Mouse (Mus musculus) heart, embryonic 14.5 days (tissue): Measurements from ENCODE around the gene Plpp4. TPM values are rescaled to one million over a fixed set of nuclear protein-coding genes. Genes with fewer than 3 reads are reported as not detected.

Experiments used
- ATAC-seq: fragments of 200-750 bp; cut with Nextera tagmentation; 2 replicates; pipeline ENCODE4 v1.8.0; 2017; ENCODE audit warnings: low read depth, moderate TSS enrichment; ENCODE audit not compliant: insufficient number of reproducible peaks, insufficient read depth, low FRiP score
- H3K27ac ChIP-seq, 2 experiments: fragments of 200-500 bp in 1 of 2; fragments of 300-500 bp in 1 of 2; sonication (generic) in 1 of 2; replicated peaks in 1 of 2; 2 replicates each; pipeline ENCODE4 v1.5.1; 2012 to 2014; ENCODE audit warnings: low read depth in 2 of 2, low read length in 2 of 2, control low read depth in 1 of 2, mild to moderate bottlenecking in 1 of 2, mixed read lengths in 1 of 2; ENCODE audit not compliant: control insufficient read depth in 1 of 2, insufficient read depth in 1 of 2
- H3K27me3 ChIP-seq: fragments of 300-500 bp; sonication (generic); 2 replicates; pipeline ENCODE4 v1.6.1; 2014; ENCODE audit warnings: mild to moderate bottlenecking, low read length, control low read depth; ENCODE audit not compliant: control insufficient read depth, insufficient read depth
- H3K36me3 ChIP-seq: fragments of 300-500 bp; sonication (generic); 2 replicates; pipeline ENCODE4 v1.6.1; 2014; ENCODE audit warnings: mild to moderate bottlenecking, control low read depth, low read length, mixed read lengths; ENCODE audit not compliant: control insufficient read depth, insufficient read depth
- H3K4me1 ChIP-seq, 2 experiments: fragments of 200-500 bp in 1 of 2; fragments of 300-500 bp in 1 of 2; sonication (generic) in 1 of 2; 2 replicates each; pipeline ENCODE4 v1.6.1; 2012 to 2014; ENCODE audit warnings: low read length in 2 of 2, control low read depth in 1 of 2, mixed read lengths in 1 of 2; ENCODE audit not compliant: control insufficient read depth in 2 of 2, insufficient read depth in 2 of 2
- H3K4me2 ChIP-seq: fragments of 300-500 bp; sonication (generic); 2 replicates; pipeline ENCODE4 v1.6.1; 2014; ENCODE audit warnings: mild to moderate bottlenecking, low read length
- H3K4me3 ChIP-seq, 2 experiments: fragments of 200-500 bp in 1 of 2; fragments of 300-500 bp in 1 of 2; sonication (generic) in 1 of 2; 2 replicates each; pipeline ENCODE4 v1.5.1; 2012 to 2014; ENCODE audit warnings: low read length in 2 of 2, mild to moderate bottlenecking in 2 of 2, control low read depth in 1 of 2, low read depth in 1 of 2, moderate library complexity in 1 of 2; ENCODE audit not compliant: control insufficient read depth in 1 of 2, insufficient read depth in 1 of 2
- H3K9ac ChIP-seq: fragments of 300-500 bp; sonication (generic); 2 replicates; pipeline ENCODE4 v1.6.1; 2014; ENCODE audit warnings: mild to moderate bottlenecking, low read length
- H3K9me3 ChIP-seq: fragments of 300-500 bp; sonication (generic); 2 replicates; pipeline ENCODE4 v1.6.1; 2016; ENCODE audit warnings: low read length, control low read depth; ENCODE audit not compliant: control insufficient read depth
- WGBS: fragments of 180-500 bp; shearing (Covaris S2); extraction: QIAGEN DNeasy Blood & Tissue Kit; methylation state at CpG from one replicate; pipeline ENCODE4 v1.1.7; 2014; 5-methylcytosine and 5-hydroxymethylcytosine counted together
- polyA plus RNA-seq: library from polyadenylated mRNA; unstranded; fragments of >200 nt; fragmentation: Nextera tagmentation; extraction: Ambion mirVana; gene quantifications from 2 replicates; pipeline ENCODE4 v1.2.1, GENCODE M21; 2014

Plpp4 gene
- polyA plus RNA-seq, 1 experiment from 2014 or later, result 0.69 TPM

DNA sequence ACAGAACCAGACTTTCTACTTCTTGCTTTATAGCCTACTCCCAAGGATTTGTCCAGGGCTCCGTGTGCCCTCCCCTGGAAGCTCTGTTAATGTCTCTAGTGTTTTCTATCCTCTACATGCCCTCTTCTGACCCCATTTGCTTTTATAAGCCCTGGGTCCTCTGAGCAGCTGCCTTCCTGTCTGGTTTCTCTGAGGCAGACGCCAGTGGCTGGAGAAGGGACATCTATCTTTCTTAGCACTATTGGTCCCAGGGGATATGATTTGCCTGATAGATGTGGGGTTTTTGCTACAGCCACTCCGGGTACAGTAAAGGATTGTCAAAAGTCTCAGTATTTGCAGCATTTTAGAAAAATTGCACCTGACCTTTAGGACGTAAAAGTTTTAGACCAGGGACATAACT is 46.5 kb downstream of the Plpp4 start:
- H3K36me3 ChIP-seq, result no peaks in the 10 kb centered on the region
- 60% methylated on average over 4 of the region's 4 CpGs for WGBS
- no peak overlapping the region for H3K4me2 ChIP-seq
- H3K4me1 ChIP-seq, result peaks cover 2 to 6% of the 10 kb centered on the region in 2 experiments; a peak in 1 of 4 replicates
- no peak overlapping the region for H3K9ac ChIP-seq
- H3K9me3 ChIP-seq, result no peaks in the 10 kb centered on the region
- no peak overlapping the region for H3K4me3 ChIP-seq
- no peak overlapping the region for H3K27ac ChIP-seq
- H3K27me3 ChIP-seq, result no peaks in the 10 kb centered on the region
- ATAC-seq, result no peak

DNA sequence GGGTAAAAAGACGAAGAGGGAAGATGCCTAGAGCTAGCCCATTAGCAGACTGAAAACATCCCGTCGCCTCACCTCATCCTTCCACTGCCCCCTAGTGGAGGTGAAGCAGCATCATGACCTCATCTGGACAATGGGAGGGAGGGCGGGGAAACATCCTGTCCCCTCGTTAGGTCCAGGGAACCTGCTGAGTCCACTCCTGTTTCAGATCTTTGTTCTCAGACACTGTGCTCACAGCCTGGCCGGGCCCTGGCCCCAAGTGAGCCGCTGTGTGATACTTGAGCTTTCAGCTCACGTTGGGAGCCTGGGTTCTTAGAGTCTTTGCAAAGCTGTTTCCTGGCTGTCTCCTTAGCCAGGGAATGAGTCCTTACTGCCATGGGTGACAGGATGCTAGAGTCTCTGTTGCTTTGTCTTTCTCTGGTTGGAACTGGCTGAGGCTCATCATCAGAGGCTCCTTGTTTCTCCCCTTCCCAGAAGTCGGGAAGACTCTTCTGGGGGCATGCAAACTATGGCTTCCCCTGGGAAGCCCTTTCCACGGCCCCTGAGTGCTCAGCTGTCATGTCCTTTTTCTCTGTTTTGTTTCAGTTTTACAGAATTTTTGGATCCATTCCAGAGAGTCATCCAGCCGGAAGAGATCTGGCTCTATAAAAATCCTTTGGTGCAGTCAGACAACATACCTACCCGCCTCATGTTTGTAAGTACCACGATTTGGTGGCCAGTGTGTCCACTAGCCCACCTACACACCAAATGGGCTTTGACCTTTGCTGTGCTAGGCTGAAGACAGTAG is 50.4 kb downstream of the Plpp4 start:
- Histone ChIP-seq H3K4me1 (peaks cover 2 to 12% of the 10 kb centered on the region in 2 experiments; a peak in 1 of 4 replicates), H3K9me3 (no peaks in the 10 kb centered on the region), H3K27me3 (no peaks in the 10 kb centered on the region), H3K4me3 (no peak overlapping the region), H3K27ac (no peak overlapping the region), H3K36me3 (no peaks in the 10 kb centered on the region), H3K9ac (no peak overlapping the region), H3K4me2 (peak overlapping the region; percentile 27; the same call in 1 of the 2 replicates)
- 22% methylated on average over 13 of the region's 13 CpGs for WGBS
- no peak for ATAC-seq

GRCm38 (mm10) chr7:129308661-129309060 is 51.8 kb downstream of the Plpp4 start:
- Histone ChIP-seq H3K4me3 (no peak overlapping the region), H3K9ac (no peak overlapping the region), H3K4me2 (no peak overlapping the region), H3K4me1 (peaks cover 2 to 12% of the 10 kb centered on the region in 2 experiments; a peak in 1 of 4 replicates), H3K9me3 (no peaks in the 10 kb centered on the region), H3K27ac (no peak overlapping the region), H3K27me3 (no peaks in the 10 kb centered on the region), H3K36me3 (no peaks in the 10 kb centered on the region)
- ATAC-seq, result 0 out of 2 replicates have a peak, but pooled peaks have one; percentile 47
- WGBS, result 46% methylated on average over 6 of the region's 6 CpGs

DNA sequence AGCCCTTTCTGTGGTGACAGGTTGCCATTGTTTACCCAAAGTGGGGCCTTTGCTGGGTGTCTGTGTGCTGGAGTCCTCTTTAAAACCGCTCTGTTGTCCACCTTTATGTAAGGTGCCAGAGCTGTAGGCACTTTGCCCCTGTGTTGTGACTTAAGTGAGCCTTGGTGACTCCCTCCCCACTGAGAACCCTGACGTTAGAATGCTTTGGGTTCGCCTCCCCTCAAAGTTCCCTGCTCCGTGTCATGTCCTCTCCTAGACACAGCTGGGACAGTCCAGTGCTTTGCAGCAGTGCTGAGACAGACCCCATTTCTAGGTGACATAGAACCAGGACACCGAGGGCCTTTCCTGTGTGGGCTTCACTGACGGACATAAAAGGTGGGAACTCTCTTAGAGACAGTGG is 55.7 kb downstream of the Plpp4 start:
- Histone ChIP-seq H3K36me3 (no peaks in the 10 kb centered on the region), H3K9ac (no peak overlapping the region), H3K4me2 (no peak overlapping the region), H3K4me1 (peaks cover 2 to 11% of the 10 kb centered on the region in 2 experiments; a peak in 1 of 4 replicates), H3K27me3 (no peaks in the 10 kb centered on the region), H3K4me3 (no peak overlapping the region), H3K9me3 (no peaks in the 10 kb centered on the region), H3K27ac (no peak overlapping the region)
- 47% methylated on average over 6 of the region's 6 CpGs for WGBS
- no peak for ATAC-seq

GRCm38 (mm10) chr7:129313969-129314368 is 57.1 kb downstream of the Plpp4 start:
- no peaks in the 10 kb centered on the region for H3K36me3 ChIP-seq
- no peak for ATAC-seq
- no peaks in the 10 kb centered on the region for H3K9me3 ChIP-seq
- no peak overlapping the region for H3K4me3 ChIP-seq
- H3K4me1 ChIP-seq, result 0 out of 4 replicates have a peak, but pooled peaks cover 0 to under 1% of the 10 kb centered on the region in 2 experiments
- H3K27me3 ChIP-seq, result no peaks in the 10 kb centered on the region
- no peak overlapping the region for H3K9ac ChIP-seq
- H3K4me2 ChIP-seq, result no peak overlapping the region
- H3K27ac ChIP-seq, result no peak overlapping the region
- WGBS, result 75% methylated on average over 2 of the region's 2 CpGs

DNA sequence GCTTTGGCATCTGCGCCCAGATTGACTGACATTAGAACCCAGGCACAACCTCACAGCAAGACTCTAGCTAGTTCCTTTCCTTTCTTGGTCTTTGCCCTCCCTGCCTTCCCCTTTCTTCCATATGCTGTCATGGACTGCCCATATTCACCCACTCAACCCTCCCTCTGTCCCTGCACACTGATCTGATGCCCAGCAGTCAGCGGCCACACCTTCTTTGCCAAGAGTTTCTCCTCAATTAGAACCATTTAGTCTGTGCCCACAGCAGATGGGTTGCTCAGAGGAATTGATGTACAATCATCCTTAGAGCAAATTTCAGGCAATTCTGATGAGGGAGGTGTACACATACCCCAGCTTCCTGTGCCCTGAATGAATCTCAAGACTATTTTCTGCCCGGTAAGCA is 83.3 kb downstream of the Plpp4 start:
- no peaks in the 10 kb centered on the region for H3K36me3 ChIP-seq
- H3K27me3 ChIP-seq, result no peaks in the 10 kb centered on the region
- 82% methylated on average over 3 of the region's 3 CpGs for WGBS
- no peak overlapping the region for H3K27ac ChIP-seq
- H3K9me3 ChIP-seq, result no peaks in the 10 kb centered on the region
- H3K4me3 ChIP-seq, result no peak overlapping the region
- no peaks in the 10 kb centered on the region for H3K4me1 ChIP-seq
- no peak for ATAC-seq
- no peak overlapping the region for H3K9ac ChIP-seq
- no peak overlapping the region for H3K4me2 ChIP-seq

DNA sequence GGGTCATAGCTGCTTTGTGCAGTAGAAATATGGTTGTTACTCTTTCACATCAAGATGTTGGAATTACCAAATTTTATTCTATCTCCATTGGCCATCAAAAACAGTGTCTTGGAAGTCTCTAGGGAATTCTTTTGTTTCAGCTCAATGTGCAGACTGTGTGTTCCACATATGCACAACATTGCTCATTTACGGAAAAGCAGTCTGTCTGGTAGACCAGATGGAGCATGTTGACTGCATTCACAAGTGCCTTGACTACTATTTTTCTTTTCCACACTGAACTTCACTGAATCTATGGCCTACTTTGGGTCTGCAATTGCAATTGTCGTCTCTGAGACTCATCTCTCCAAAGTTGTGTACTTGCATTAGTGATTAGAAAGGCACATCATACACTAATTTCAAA is 98.7 kb downstream of the Plpp4 start:
- no peak for ATAC-seq
- no peak overlapping the region for H3K4me2 ChIP-seq
- 75% methylated on average over 2 of the region's 2 CpGs for WGBS
- H3K9me3 ChIP-seq, result no peaks in the 10 kb centered on the region
- H3K4me3 ChIP-seq, result no peak overlapping the region
- H3K36me3 ChIP-seq, result no peaks in the 10 kb centered on the region
- H3K27me3 ChIP-seq, result no peaks in the 10 kb centered on the region
- no peaks in the 10 kb centered on the region for H3K4me1 ChIP-seq
- no peak overlapping the region for H3K27ac ChIP-seq
- H3K9ac ChIP-seq, result no peak overlapping the region

DNA sequence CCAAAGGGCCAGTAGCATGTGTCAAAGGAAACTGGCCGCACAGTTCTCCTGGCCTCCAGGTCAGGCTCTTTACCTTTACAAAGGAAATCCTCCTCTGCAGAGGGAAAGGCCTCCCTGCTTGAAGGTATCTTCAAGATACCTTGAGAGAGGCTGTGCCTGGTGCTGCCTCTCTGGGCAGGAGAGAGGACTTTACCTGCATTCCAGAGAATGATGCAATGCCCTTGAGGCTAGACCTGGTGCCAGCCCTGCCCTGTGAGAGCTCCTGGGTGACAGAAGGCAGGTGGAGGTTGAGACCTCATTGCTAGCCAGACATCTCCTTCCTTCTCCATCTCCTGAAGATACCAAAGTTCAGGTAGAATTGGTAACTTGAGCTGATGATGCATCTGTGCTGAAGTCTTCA is 118.5 kb downstream of the Plpp4 start:
- WGBS, result 81% methylated on average over 1 of the region's 1 CpGs
- H3K36me3 ChIP-seq, result no peaks in the 10 kb centered on the region

More for the DNA sequence above, 118.5 kb downstream of the Plpp4 start:
- H3K4me3 ChIP-seq, result no peak overlapping the region
- ATAC-seq, result no peak
- no peaks in the 10 kb centered on the region for H3K27me3 ChIP-seq
- H3K9me3 ChIP-seq, result no peaks in the 10 kb centered on the region
- no peak overlapping the region for H3K27ac ChIP-seq
- H3K4me2 ChIP-seq, result no peak overlapping the region
- H3K9ac ChIP-seq, result no peak overlapping the region
- H3K4me1 ChIP-seq, result no peaks in the 10 kb centered on the region
